Mouse (Mus musculus) MEL (cell line): ENCODE results near the gene Btbd1. TPM values are rescaled to one million over a fixed set of nuclear protein-coding genes. Genes with fewer than 3 reads are reported as not detected.

ENCODE experiments used
- DNase-seq: peaks from one replicate; pipeline ENCODE4 v3.0.0; 2011; ENCODE audit warnings: low read depth, low spot score
- H3K27ac ChIP-seq: 2 replicates; pipeline ENCODE4 v1.5.1; 2012; ENCODE audit warnings: low read depth, mild to moderate bottlenecking, control low read depth, low read length, moderate library complexity; ENCODE audit not compliant: control insufficient read depth
- H3K27me3 ChIP-seq, 2 experiments: fragments of 150-350 bp in 1 of 2; sonication (generic) in 1 of 2; 2 replicates each; pipeline ENCODE4 v1.6.1; 2012; ENCODE audit warnings: low read length in 2 of 2, mild to moderate bottlenecking in 2 of 2, improper control_type of control experiment in 1 of 2, moderate library complexity in 1 of 2; ENCODE audit not compliant: insufficient read depth in 2 of 2, control insufficient read depth in 1 of 2
- H3K36me3 ChIP-seq, 2 experiments: 2 replicates each; pipeline ENCODE4 v1.6.1; 2012 to 2014; ENCODE audit warnings: low read length in 2 of 2, improper control_type of control experiment in 1 of 2, inconsistent platforms in 1 of 2, mild to moderate bottlenecking in 1 of 2; ENCODE audit not compliant: insufficient read depth in 2 of 2, control insufficient read depth in 1 of 2
- H3K4me1 ChIP-seq, 2 experiments: fragments of 150-350 bp in 1 of 2; sonication (generic) in 1 of 2; 2 replicates each; pipeline ENCODE4 v1.6.1; 2012; ENCODE audit warnings: low read length in 2 of 2, improper control_type of control experiment in 1 of 2, mild to moderate bottlenecking in 1 of 2; ENCODE audit not compliant: insufficient read depth in 2 of 2, control insufficient read depth in 1 of 2
- H3K4me3 ChIP-seq, 2 experiments: fragments of 150-350 bp in 1 of 2; sonication (generic) in 1 of 2; 2 replicates each; pipeline ENCODE4 v1.5.1; 2012; ENCODE audit warnings: low read depth in 2 of 2, low read length in 2 of 2, mild to moderate bottlenecking in 2 of 2, moderate library complexity in 2 of 2, control low read depth in 1 of 2, improper control_type of control experiment in 1 of 2; ENCODE audit not compliant: control insufficient read depth in 1 of 2, insufficient read depth in 1 of 2
- H3K79me2 ChIP-seq: 2 replicates; pipeline ENCODE4 v1.6.1; 2012; ENCODE audit warnings: mild to moderate bottlenecking, low read length, moderate library complexity; ENCODE audit not compliant: control insufficient read depth, poor library complexity, insufficient read depth
- H3K9ac ChIP-seq: 2 replicates; pipeline ENCODE4 v1.6.1; 2012; ENCODE audit warnings: low read depth, mild to moderate bottlenecking, control low read depth, low read length, moderate library complexity; ENCODE audit not compliant: control insufficient read depth, poor library complexity, severe bottlenecking
- H3K9me3 ChIP-seq: fragments of 150-350 bp; sonication (generic); replicated peaks from 2 replicates; pipeline ENCODE4 v1.6.1; 2012; ENCODE audit warnings: mild to moderate bottlenecking, low read length, improper control_type of control experiment, moderate library complexity; ENCODE audit not compliant: insufficient read depth
- BHLHE40 ChIP-seq: IDR thresholded peaks from 2 replicates; pipeline ENCODE4 v1.6.1; 2012; ENCODE audit warnings: low read depth, mild to moderate bottlenecking, inconsistent platforms, low read length, improper control_type of control experiment, borderline replicate concordance
- CTCF ChIP-seq, 3 experiments: IDR thresholded peaks in 2 of 3; conservative IDR thresholded peaks in 1 of 3; 2 replicates each; pipeline ENCODE4 v1.5.1; 2011 to 2012; ENCODE audit warnings: low read length in 3 of 3, low read depth in 2 of 3, mild to moderate bottlenecking in 2 of 3, improper control_type of control experiment in 1 of 3, inconsistent platforms in 1 of 3, mixed read lengths in 1 of 3, moderate library complexity in 1 of 3; ENCODE audit not compliant: control insufficient read depth in 1 of 3, insufficient read depth in 1 of 3, poor library complexity in 1 of 3, severe bottlenecking in 1 of 3
- ELF1 ChIP-seq: IDR thresholded peaks from 2 replicates; pipeline ENCODE4 v1.6.1; 2014; ENCODE audit warnings: low read depth, mild to moderate bottlenecking, inconsistent platforms, low read length, improper control_type of control experiment, moderate library complexity
- GABPA ChIP-seq: IDR thresholded peaks from 2 replicates; pipeline ENCODE4 v1.6.1; 2012; ENCODE audit warnings: low read depth, mild to moderate bottlenecking, inconsistent platforms, low read length, improper control_type of control experiment, moderate library complexity
- HCFC1 ChIP-seq: IDR thresholded peaks from 2 replicates; pipeline ENCODE4 v1.6.1; 2012; ENCODE audit warnings: low read depth, mild to moderate bottlenecking, inconsistent platforms, low read length, improper control_type of control experiment, moderate library complexity
- MAFK ChIP-seq: IDR thresholded peaks from 2 replicates; pipeline ENCODE4 v1.6.1; 2011; ENCODE audit warnings: low read depth, mild to moderate bottlenecking, low read length, improper control_type of control experiment, borderline replicate concordance
- MAZ ChIP-seq: IDR thresholded peaks from 2 replicates; pipeline ENCODE4 v1.6.1; 2012; ENCODE audit warnings: low read depth, mild to moderate bottlenecking, inconsistent platforms, low read length, improper control_type of control experiment
- MEF2A ChIP-seq: IDR thresholded peaks from 2 replicates; pipeline ENCODE4 v1.6.1; 2014; ENCODE audit warnings: low read depth, mild to moderate bottlenecking, inconsistent platforms, low read length, improper control_type of control experiment; ENCODE audit not compliant: poor library complexity, insufficient replicate concordance, severe bottlenecking; ENCODE audit errors: extremely low read depth
- MXI1 ChIP-seq: IDR thresholded peaks from 2 replicates; pipeline ENCODE4 v1.6.1; 2011; ENCODE audit warnings: mild to moderate bottlenecking, low read depth, low read length, improper control_type of control experiment
- MYB ChIP-seq: IDR thresholded peaks from 2 replicates; pipeline ENCODE4 v1.6.1; 2011; ENCODE audit warnings: mild to moderate bottlenecking, low read depth, low read length, improper control_type of control experiment
- NRF1 ChIP-seq: IDR thresholded peaks from 2 replicates; pipeline ENCODE4 v1.6.1; 2014; ENCODE audit warnings: low read depth, mild to moderate bottlenecking, inconsistent platforms, low read length, improper control_type of control experiment, moderate library complexity; ENCODE audit not compliant: poor library complexity, insufficient read depth, severe bottlenecking
- POLR2A ChIP-seq, 2 experiments: IDR thresholded peaks; 2 replicates each; pipeline ENCODE4 v1.6.1; 2011 to 2012; ENCODE audit warnings: low read length in 2 of 2, mild to moderate bottlenecking in 2 of 2, control low read depth in 1 of 2, improper control_type of control experiment in 1 of 2, low read depth in 1 of 2, moderate library complexity in 1 of 2; ENCODE audit not compliant: control insufficient read depth in 1 of 2, insufficient read depth in 1 of 2, poor library complexity in 1 of 2
- POLR2AphosphoS5 ChIP-seq: IDR thresholded peaks from 2 replicates; pipeline ENCODE4 v1.6.1; 2012; ENCODE audit warnings: low read depth, borderline replicate concordance, mild to moderate bottlenecking, inconsistent platforms, low read length, moderate library complexity, mixed read lengths
- RCOR1 ChIP-seq: IDR thresholded peaks from 2 replicates; pipeline ENCODE4 v1.6.1; 2012; ENCODE audit warnings: low read depth, mild to moderate bottlenecking, inconsistent platforms, low read length, improper control_type of control experiment
- SIN3A ChIP-seq: IDR thresholded peaks from 2 replicates; pipeline ENCODE4 v1.6.1; 2012; ENCODE audit warnings: low read length, improper control_type of control experiment, inconsistent platforms
- TAL1 ChIP-seq: IDR thresholded peaks from 2 replicates; pipeline ENCODE4 v1.6.1; 2012; ENCODE audit warnings: mild to moderate bottlenecking, inconsistent platforms, low read length, moderate library complexity, mixed read lengths
- TCF12 ChIP-seq: IDR thresholded peaks from 2 replicates; pipeline ENCODE4 v1.6.1; 2014; ENCODE audit warnings: low read depth, mild to moderate bottlenecking, inconsistent platforms, low read length, improper control_type of control experiment, moderate library complexity
- UBTF ChIP-seq: IDR thresholded peaks from 2 replicates; pipeline ENCODE4 v1.6.1; 2012; ENCODE audit warnings: low read depth, mild to moderate bottlenecking, inconsistent platforms, low read length, improper control_type of control experiment, moderate library complexity, borderline replicate concordance; ENCODE audit not compliant: insufficient read depth
- USF1 ChIP-seq: IDR thresholded peaks from 2 replicates; pipeline ENCODE4 v1.6.1; 2014; ENCODE audit warnings: low read depth, mild to moderate bottlenecking, inconsistent platforms, low read length, improper control_type of control experiment, moderate library complexity
- ZC3H11A ChIP-seq: IDR thresholded peaks from 2 replicates; pipeline ENCODE4 v1.6.1; 2012; ENCODE audit warnings: low read depth, mild to moderate bottlenecking, inconsistent platforms, low read length, improper control_type of control experiment
- ZKSCAN1 ChIP-seq: IDR thresholded peaks from 2 replicates; pipeline ENCODE4 v1.6.1; 2012; ENCODE audit warnings: low read depth, mild to moderate bottlenecking, inconsistent platforms, low read length, improper control_type of control experiment, moderate library complexity
- ZNF384 ChIP-seq: IDR thresholded peaks from 2 replicates; pipeline ENCODE4 v1.6.1; 2012; ENCODE audit warnings: low read depth, mild to moderate bottlenecking, inconsistent platforms, low read length, improper control_type of control experiment
- polyA plus RNA-seq, 2 experiments: library from polyadenylated mRNA; stranded (reverse) in 1 of 2; unstranded in 1 of 2; fragments of >175 nt in 1 of 2; fragments of >200 nt in 1 of 2; gene quantifications; 2 replicates each; pipeline versions ENCODE4 v1.2.1 to v1.2.4; 2012; ENCODE audit warnings: low replicate concordance in 2 of 2, low read depth in 1 of 2; ENCODE audit not compliant: insufficient read length in 2 of 2, insufficient read depth in 1 of 2, missing spikeins in 1 of 2
- total RNA-seq: library from RNA; depleted of rRNA; stranded (reverse); fragments of 300-350 nt; gene quantifications from 2 replicates; pipeline ENCODE4 v1.2.3, GENCODE M21; 2012

Btbd1 gene
- total and polyA plus RNA-seq, 3 experiments: 31.0 to 62.0 TPM; not detected in 1

- Histone ChIP-seq H3K4me1 (peaks cover 0 to 17% of the 10 kb centered on the region in 2 experiments; a peak in 3 of 4 replicates), H3K79me2 (no peaks in the 10 kb centered on the region), H3K4me3 (peak overlapping the region; percentile 24 to 37; a peak in 2 of 4 replicates), H3K9me3 (no peaks in the 10 kb centered on the region), H3K27ac (peak overlapping the region; percentile 36), H3K36me3 (no peaks in the 10 kb centered on the region)
- peak; percentile 67 for DNase-seq
- no peak for TF ChIP-seq USF1
- no peak for TF ChIP-seq TCF12
- TF ChIP-seq ELF1: peak; percentile 55
- TF ChIP-seq, all 39 proteins: peak for 1
- no peaks in the 10 kb centered on the region for H3K27me3 ChIP-seq
- H3K9ac ChIP-seq: peak overlapping the region; percentile 51
Observed at GRCm38 (mm10) chr7:81862587-81863583, 33.7 kb upstream of the Btbd1 start.

DNA sequence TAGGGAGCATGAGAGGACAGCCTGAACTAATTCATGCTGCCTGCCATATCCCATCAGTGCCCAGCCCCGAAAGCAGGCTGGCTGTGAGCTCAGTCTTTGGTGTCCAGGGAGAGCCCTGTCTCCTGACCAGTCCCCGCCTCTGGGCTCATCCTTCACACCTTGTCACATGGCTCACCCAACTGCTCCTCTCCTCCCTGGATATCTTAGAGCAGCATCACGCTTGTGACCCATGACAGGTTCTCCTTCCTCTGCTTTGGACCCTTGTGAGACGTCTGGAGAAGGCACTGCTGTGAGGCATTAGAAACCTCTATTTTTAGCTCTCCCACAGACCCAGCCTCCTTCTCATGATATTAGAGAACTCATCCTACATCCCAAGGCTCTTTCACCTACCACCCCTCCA, 32.7 kb upstream of the Btbd1 start:
- no peak for DNase-seq
- Histone ChIP-seq H3K4me3 (no peak overlapping the region), H3K9me3 (no peaks in the 10 kb centered on the region), H3K4me1 (peaks cover 0 to 17% of the 10 kb centered on the region in 2 experiments; a peak in 3 of 4 replicates), H3K27ac (no peak overlapping the region), H3K27me3 (no peaks in the 10 kb centered on the region)
- TF ChIP-seq MEF2A (no peak), UBTF (no peak), MAZ (no peak), ZNF384 (no peak), HCFC1 (no peak), GABPA (no peak)
- TF ChIP-seq, all 39 proteins: peak for 0
- no peaks in the 10 kb centered on the region for H3K79me2 ChIP-seq
- H3K36me3 ChIP-seq: no peaks in the 10 kb centered on the region
- no peak overlapping the region for H3K9ac ChIP-seq

DNA sequence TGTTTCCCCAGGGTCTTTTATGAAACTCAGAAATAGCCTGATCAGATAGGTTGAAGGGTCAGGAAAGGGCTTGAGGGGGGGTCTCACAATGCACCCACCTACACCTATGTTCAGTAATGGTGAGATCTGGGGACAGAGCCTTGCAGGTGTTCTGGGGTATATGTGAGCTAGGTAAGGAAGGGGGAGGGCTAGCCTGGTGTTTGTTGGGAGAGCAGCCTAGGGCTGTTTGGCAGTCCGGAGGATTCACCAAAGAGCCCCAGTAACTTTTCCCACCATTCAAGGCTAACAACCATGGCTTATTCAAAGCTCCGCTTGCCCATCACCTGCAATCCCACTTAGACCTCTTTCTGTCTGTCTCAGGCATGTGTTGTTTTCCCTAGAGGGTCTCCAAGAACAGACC, 32.2 kb upstream of the Btbd1 start:
- Histone ChIP-seq H3K4me1 (peaks cover 0 to 17% of the 10 kb centered on the region in 2 experiments; a peak in 3 of 4 replicates), H3K79me2 (no peaks in the 10 kb centered on the region), H3K9me3 (no peaks in the 10 kb centered on the region), H3K36me3 (no peaks in the 10 kb centered on the region), H3K4me3 (no peak overlapping the region), H3K27ac (no peak overlapping the region), H3K9ac (no peak overlapping the region), H3K27me3 (no peaks in the 10 kb centered on the region)
- DNase-seq: no peak
- no peak for TF ChIP-seq TCF12
- TF ChIP-seq CTCF (IDR thresholded peaks at IDR 0.05 in 2 of 3, conservative IDR thresholded peaks at IDR 0.05 in 1 of 3; ENCODE audit: control insufficient read depth in 1 of 3, insufficient read depth in 1 of 3, low read depth in 2 of 3, low read length in 3 of 3, poor library complexity in 1 of 3, severe bottlenecking in 1 of 3): no peak
- TF ChIP-seq NRF1: no peak
- TF ChIP-seq POLR2AphosphoS5: no peak
- TF ChIP-seq MXI1: no peak
- TF ChIP-seq SIN3A: no peak
- no peak for TF ChIP-seq TAL1
- no peak for TF ChIP-seq UBTF
- no peak for TF ChIP-seq RCOR1
- no peak for TF ChIP-seq ZKSCAN1
- no peak for TF ChIP-seq USF1
- no peak for TF ChIP-seq ZC3H11A
- no peak for TF ChIP-seq POLR2A (IDR thresholded peaks at IDR 0.05; ENCODE audit: control insufficient read depth in 1 of 2, insufficient read depth in 1 of 2, low read depth in 1 of 2, low read length in 2 of 2, poor library complexity in 1 of 2)
- TF ChIP-seq MAFK: no peak
- no peak for TF ChIP-seq BHLHE40
- no peak for TF ChIP-seq MYB
